Mouse (Mus musculus) lung, postnatal 0 days (tissue): ENCODE results near the gene Slmap.

Experiments used
- CTCF ChIP-seq: IDR thresholded peaks from 2 replicates; pipeline ENCODE4 v1.5.1; 2016; ENCODE audit warnings: antibody characterized with exemption, mild to moderate bottlenecking
- EP300 ChIP-seq: IDR thresholded peaks from 2 replicates; pipeline ENCODE4 v1.6.1; 2016; ENCODE audit warnings: antibody characterized with exemption, mild to moderate bottlenecking, control low read depth

DNA sequence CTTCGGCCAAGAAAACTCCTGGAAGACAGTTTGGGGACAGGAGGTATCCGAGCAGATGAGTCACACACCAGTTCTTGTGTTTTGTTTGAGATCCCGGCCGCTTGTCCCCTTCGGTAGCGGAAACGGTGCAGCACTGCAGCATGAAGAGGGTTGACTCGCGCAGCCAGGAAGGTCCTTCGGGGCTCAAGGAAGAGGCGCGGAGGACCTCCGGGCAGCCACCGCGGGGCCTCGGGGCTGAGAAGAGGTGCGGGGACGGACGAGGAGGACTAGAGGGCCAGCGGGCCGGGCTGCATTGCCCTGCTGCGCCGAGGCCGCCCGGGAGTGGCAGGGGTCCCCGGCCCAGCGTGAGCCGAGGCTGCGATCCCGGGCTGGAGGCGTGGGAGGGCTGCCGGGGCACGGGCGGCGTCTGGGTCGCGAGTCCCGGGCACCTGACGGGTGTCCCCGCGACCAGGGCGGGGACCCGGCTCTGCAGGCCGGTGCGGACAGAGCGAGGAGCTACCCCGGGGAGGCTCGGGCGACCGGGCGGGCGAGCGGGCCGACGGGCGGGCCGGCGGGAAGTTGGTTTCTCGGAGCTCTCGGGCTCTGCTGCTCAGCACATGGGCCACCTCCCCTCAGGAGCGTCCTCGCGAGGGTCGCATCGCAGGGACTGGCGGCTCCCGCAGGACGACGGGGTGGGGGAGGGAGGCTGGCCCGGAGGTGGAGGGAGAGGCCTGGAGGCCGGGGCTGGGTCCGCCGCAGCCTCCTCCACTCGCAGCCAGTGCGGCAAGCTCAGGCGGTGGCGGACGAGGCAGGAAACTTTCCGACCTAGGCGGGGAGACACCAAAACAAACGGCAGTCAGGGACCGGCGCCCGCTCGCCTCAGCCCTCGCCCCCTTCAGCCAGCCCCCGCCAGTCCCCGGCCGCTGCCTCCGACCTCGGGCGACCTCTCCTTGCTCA lies 642 bp downstream of the Slmap start:
- TF ChIP-seq CTCF (no peak), EP300 (no peak)
